Mouse (Mus musculus) G1E (cell line): ENCODE results near the gene Rnf215.

Experiments used
- CTCF ChIP-seq: IDR thresholded peaks from 2 replicates; pipeline ENCODE4 v1.5.1; 2012; ENCODE audit warnings: low read depth, low read length, inconsistent platforms, mixed read lengths
- GATA1 ChIP-seq: IDR thresholded peaks from 2 replicates; pipeline ENCODE4 v1.6.1; 2012; ENCODE audit warnings: borderline replicate concordance, low read length, inconsistent platforms, mixed read lengths

DNA sequence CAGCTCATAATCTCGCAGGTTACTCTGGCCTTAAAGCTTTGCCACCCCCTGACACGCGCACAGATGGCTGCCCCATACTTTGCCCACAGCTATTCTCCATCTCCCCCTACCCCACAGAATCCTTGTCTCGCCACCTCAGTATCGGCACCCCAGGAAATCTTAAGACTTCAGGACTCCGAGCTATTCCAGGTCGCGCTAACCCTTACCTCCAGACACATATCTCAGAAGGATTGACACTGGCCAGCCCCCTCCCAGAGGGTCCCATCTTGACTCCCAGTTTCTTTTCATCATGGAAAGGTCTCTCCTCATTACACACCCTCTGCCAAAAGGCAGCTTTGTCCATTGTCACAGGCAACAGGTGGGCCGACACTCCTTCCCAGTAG, 52.3 kb downstream of the Rnf215 start:
- TF ChIP-seq CTCF, result no peak
- no peak for TF ChIP-seq GATA1
